Mouse (Mus musculus): ENCODE data around the gene Mark1.

The Mark1 gene

GRCm38 (mm10) chr1:184961853-184962252 lies 37.5 kb downstream of the Mark1 start:
- no peak for DNase-seq

- DNase-seq, result no peak
Measured at GRCm38 (mm10) chr1:184958818-184959217, 40.6 kb downstream of the Mark1 start.

GRCm38 (mm10) chr1:184958388-184958787 lies 41.0 kb downstream of the Mark1 start:
- no peak for DNase-seq

- no peak for DNase-seq
Measured at GRCm38 (mm10) chr1:184951758-184952157, 47.6 kb downstream of the Mark1 start.

GRCm38 (mm10) chr1:184951057-184951456 lies 48.3 kb downstream of the Mark1 start:
- no peak for DNase-seq

GRCm38 (mm10) chr1:184938106-184938505 lies 61.3 kb downstream of the Mark1 start:
- no peak for DNase-seq

GRCm38 (mm10) chr1:184935980-184936379 lies 63.4 kb downstream of the Mark1 start:
- no peak for DNase-seq

GRCm38 (mm10) chr1:184935490-184935889 lies 63.9 kb downstream of the Mark1 start:
- DNase-seq, result no peak

- DNase-seq, result no peak
Measured at GRCm38 (mm10) chr1:184931097-184931496, 68.3 kb downstream of the Mark1 start.

GRCm38 (mm10) chr1:184928382-184928781 lies 71.0 kb downstream of the Mark1 start:
- no peak for DNase-seq

- DNase-seq, result no peak
Measured at GRCm38 (mm10) chr1:184927911-184928310, 71.5 kb downstream of the Mark1 start.

GRCm38 (mm10) chr1:184922824-184923223 lies 76.5 kb downstream of the Mark1 start:
- no peak for DNase-seq

GRCm38 (mm10) chr1:184920057-184920456 lies 79.3 kb downstream of the Mark1 start:
- no peak for DNase-seq

GRCm38 (mm10) chr1:184918227-184918888 lies 81.0 kb downstream of the Mark1 start:
- DNase-seq, result no peak

GRCm38 (mm10) chr1:184912336-184912735 lies 87.0 kb downstream of the Mark1 start:
- no peak for DNase-seq

- no peak for DNase-seq
Measured at GRCm38 (mm10) chr1:184911861-184912260, 87.5 kb downstream of the Mark1 start.

GRCm38 (mm10) chr1:184908558-184908957 lies 90.8 kb downstream of the Mark1 start:
- DNase-seq, result no peak

GRCm38 (mm10) chr1:184905904-184906745 lies 93.2 kb downstream of the Mark1 start:
- DNase-seq, result no peak

GRCm38 (mm10) chr1:184905371-184905770 lies 94.0 kb downstream of the Mark1 start:
- DNase-seq, result peak; percentile 47 to 55

GRCm38 (mm10) chr1:184903697-184904096 lies 95.7 kb downstream of the Mark1 start:
- no peak for DNase-seq

- DNase-seq, result no peak
Measured at GRCm38 (mm10) chr1:184902886-184903285, 96.5 kb downstream of the Mark1 start.

GRCm38 (mm10) chr1:184897350-184897749 lies 102.0 kb downstream of the Mark1 start:
- DNase-seq, result no peak

- DNase-seq, result no peak
Measured at GRCm38 (mm10) chr1:184891998-184892397, 107.4 kb downstream of the Mark1 start.

- DNase-seq, result no peak
Measured at GRCm38 (mm10) chr1:184889454-184889853, 109.9 kb downstream of the Mark1 start.
